Mouse (Mus musculus): ENCODE results near the gene Ppp3r2. TPM values are rescaled to one million over a fixed set of nuclear protein-coding genes. Genes with fewer than 3 reads are reported as not detected.

Ppp3r2 gene
- polyA plus RNA-seq (2015; fragmentation: Nextera tagmentation; extraction: Ambion mirVana): 0.46 and 0.62 TPM in 2 replicates

- H3K4me2 ChIP-seq: no peak within 1 kb of the TSS
- H3K4me1 ChIP-seq (replicated peaks): no peaks in the 10 kb centered on the region
- H3K9ac ChIP-seq: no peak within 1 kb of the TSS
- no peak within 1 kb of the TSS for H3K4me3 ChIP-seq
- WGBS: 94% methylated on average over 13 of the region's 13 CpGs
- H3K27me3 ChIP-seq: no peaks in the 10 kb centered on the region
- no peaks in the 10 kb centered on the region for H3K9me3 ChIP-seq
- H3K36me3 ChIP-seq: no peaks in the 10 kb centered on the region
- ATAC-seq (ENCODE audit: low FRiP score, low read depth): no peak
- no peak within 1 kb of the TSS for H3K27ac ChIP-seq (replicated peaks)
These were observed at the start of gene Ppp3r2 for GRCm38 (mm10) chr4:49681812-49682211. Ppp3r2 (minus strand) TSS chr4:49682024.

- Histone ChIP-seq H3K9ac (no peak overlapping the region), H3K9me3 (no peaks in the 10 kb centered on the region), H3K27ac (replicated peaks) (no peak overlapping the region), H3K4me3 (no peak overlapping the region), H3K27me3 (no peaks in the 10 kb centered on the region), H3K4me1 (replicated peaks) (no peaks in the 10 kb centered on the region), H3K4me2 (no peak overlapping the region), H3K36me3 (no peaks in the 10 kb centered on the region)
- ATAC-seq (ENCODE audit: low FRiP score, low read depth): no peak
- 58% methylated on average over 3 of the region's 3 CpGs for WGBS
These were observed 47.5 kb upstream of the Ppp3r2 start for GRCm38 (mm10) chr4:49729326-49729725.

GRCm38 (mm10) chr4:49723908-49724307, 42.1 kb upstream of the Ppp3r2 start:
- no peak overlapping the region for H3K27ac ChIP-seq (replicated peaks)
- H3K4me3 ChIP-seq: no peak overlapping the region
- H3K36me3 ChIP-seq: no peaks in the 10 kb centered on the region
- no peaks in the 10 kb centered on the region for H3K4me1 ChIP-seq (replicated peaks)
- no peaks in the 10 kb centered on the region for H3K27me3 ChIP-seq
- no peak for ATAC-seq (ENCODE audit: low FRiP score, low read depth)
- H3K9ac ChIP-seq: no peak overlapping the region
- no peak overlapping the region for H3K4me2 ChIP-seq
- no peaks in the 10 kb centered on the region for H3K9me3 ChIP-seq
- WGBS: 91% methylated on average over 2 of the region's 2 CpGs

GRCm38 (mm10) chr4:49691405-49692194, 9.8 kb upstream of the Ppp3r2 start:
- Histone ChIP-seq H3K4me3 (no peak overlapping the region), H3K9me3 (no peaks in the 10 kb centered on the region), H3K9ac (no peak overlapping the region), H3K4me1 (replicated peaks) (peaks cover 8% of the 10 kb centered on the region; the same call in 1 of the 2 replicates), H3K4me2 (no peak overlapping the region), H3K27me3 (no peaks in the 10 kb centered on the region), H3K36me3 (no peaks in the 10 kb centered on the region), H3K27ac (replicated peaks) (no peak overlapping the region)
- no peak for ATAC-seq (ENCODE audit: low FRiP score, low read depth)
- 63% methylated on average over 12 of the region's 12 CpGs for WGBS

- no peaks in the 10 kb centered on the region for H3K36me3 ChIP-seq
- WGBS: 20% methylated on average over 9 of the region's 9 CpGs
- H3K4me3 ChIP-seq: no peak overlapping the region
- no peak overlapping the region for H3K9ac ChIP-seq
- H3K9me3 ChIP-seq: no peaks in the 10 kb centered on the region
- H3K4me2 ChIP-seq: no peak overlapping the region
- H3K27me3 ChIP-seq: no peaks in the 10 kb centered on the region
- no peak overlapping the region for H3K27ac ChIP-seq (replicated peaks)
- ATAC-seq (ENCODE audit: low FRiP score, low read depth): peak; percentile 85
- H3K4me1 ChIP-seq (replicated peaks): peaks cover 8% of the 10 kb centered on the region; the same call in 1 of the 2 replicates
These were observed 6.9 kb upstream of the Ppp3r2 start for GRCm38 (mm10) chr4:49688594-49689288.

- Histone ChIP-seq H3K4me2 (no peak overlapping the region), H3K27ac (replicated peaks) (no peak overlapping the region), H3K36me3 (no peaks in the 10 kb centered on the region), H3K27me3 (no peaks in the 10 kb centered on the region), H3K9ac (no peak overlapping the region), H3K9me3 (no peaks in the 10 kb centered on the region), H3K4me3 (no peak overlapping the region), H3K4me1 (replicated peaks) (no peaks in the 10 kb centered on the region)
- no peak for ATAC-seq (ENCODE audit: low FRiP score, low read depth)
- 92% methylated on average over 11 of the region's 11 CpGs for WGBS
These were observed 1.5 kb downstream of the Ppp3r2 start for GRCm38 (mm10) chr4:49680171-49680875.

GRCm38 (mm10) chr4:49676790-49677189, 5.0 kb downstream of the Ppp3r2 start:
- WGBS: 81% methylated on average over 7 of the region's 7 CpGs
- H3K4me1 ChIP-seq (replicated peaks): no peaks in the 10 kb centered on the region
- no peak overlapping the region for H3K9ac ChIP-seq
- H3K4me2 ChIP-seq: no peak overlapping the region
- no peak for ATAC-seq (ENCODE audit: low FRiP score, low read depth)
- H3K36me3 ChIP-seq: peaks cover 2% of the 10 kb centered on the region; the same call in 1 of the 2 replicates
- H3K27ac ChIP-seq (replicated peaks): no peak overlapping the region
- no peak overlapping the region for H3K4me3 ChIP-seq
- H3K9me3 ChIP-seq: no peaks in the 10 kb centered on the region
- no peaks in the 10 kb centered on the region for H3K27me3 ChIP-seq

GRCm38 (mm10) chr4:49676071-49676470, 5.8 kb downstream of the Ppp3r2 start:
- no peak overlapping the region for H3K9ac ChIP-seq
- ATAC-seq (ENCODE audit: low FRiP score, low read depth): no peak
- H3K27me3 ChIP-seq: no peaks in the 10 kb centered on the region
- H3K27ac ChIP-seq (replicated peaks): no peak overlapping the region
- H3K9me3 ChIP-seq: no peaks in the 10 kb centered on the region
- 92% methylated on average over 6 of the region's 6 CpGs for WGBS
- no peaks in the 10 kb centered on the region for H3K4me1 ChIP-seq (replicated peaks)
- H3K36me3 ChIP-seq: peaks cover 2% of the 10 kb centered on the region; the same call in 1 of the 2 replicates
- H3K4me2 ChIP-seq: no peak overlapping the region
- H3K4me3 ChIP-seq: no peak overlapping the region

GRCm38 (mm10) chr4:49664850-49665249, 17.0 kb downstream of the Ppp3r2 start:
- Histone ChIP-seq H3K4me2 (no peak overlapping the region), H3K9me3 (no peaks in the 10 kb centered on the region), H3K27ac (replicated peaks) (no peak overlapping the region), H3K4me1 (replicated peaks) (no peaks in the 10 kb centered on the region), H3K27me3 (no peaks in the 10 kb centered on the region), H3K4me3 (no peak overlapping the region), H3K36me3 (peaks cover 33% of the 10 kb centered on the region), H3K9ac (no peak overlapping the region)
- WGBS: 83% methylated on average over 5 of the region's 5 CpGs
- no peak for ATAC-seq (ENCODE audit: low FRiP score, low read depth)

- no peak overlapping the region for H3K27ac ChIP-seq (replicated peaks)
- H3K4me1 ChIP-seq (replicated peaks): no peaks in the 10 kb centered on the region
- H3K4me3 ChIP-seq: no peak overlapping the region
- no peaks in the 10 kb centered on the region for H3K27me3 ChIP-seq
- H3K36me3 ChIP-seq: peaks cover 48% of the 10 kb centered on the region
- H3K4me2 ChIP-seq: no peak overlapping the region
- H3K9me3 ChIP-seq: no peaks in the 10 kb centered on the region
- no peak for ATAC-seq (ENCODE audit: low FRiP score, low read depth)
- H3K9ac ChIP-seq: no peak overlapping the region
- WGBS: 91% methylated on average over 4 of the region's 4 CpGs
These were observed 19.6 kb downstream of the Ppp3r2 start for GRCm38 (mm10) chr4:49662231-49662630.

GRCm38 (mm10) chr4:49661664-49662063, 20.2 kb downstream of the Ppp3r2 start:
- H3K4me3 ChIP-seq: no peak overlapping the region
- H3K4me1 ChIP-seq (replicated peaks): no peaks in the 10 kb centered on the region
- H3K36me3 ChIP-seq: peaks cover 52% of the 10 kb centered on the region
- H3K9ac ChIP-seq: no peak overlapping the region
- no peak overlapping the region for H3K27ac ChIP-seq (replicated peaks)
- WGBS: 97% methylated on average over 9 of the region's 9 CpGs
- no peak for ATAC-seq (ENCODE audit: low FRiP score, low read depth)
- H3K9me3 ChIP-seq: no peaks in the 10 kb centered on the region
- no peak overlapping the region for H3K4me2 ChIP-seq
- no peaks in the 10 kb centered on the region for H3K27me3 ChIP-seq

GRCm38 (mm10) chr4:49659421-49659820, 22.4 kb downstream of the Ppp3r2 start:
- Histone ChIP-seq H3K4me2 (no peak overlapping the region), H3K27ac (replicated peaks) (no peak overlapping the region), H3K27me3 (no peaks in the 10 kb centered on the region), H3K9me3 (no peaks in the 10 kb centered on the region), H3K4me1 (replicated peaks) (no peaks in the 10 kb centered on the region), H3K9ac (no peak overlapping the region), H3K36me3 (peaks cover 65% of the 10 kb centered on the region), H3K4me3 (no peak overlapping the region)
- 81% methylated on average over 1 of the region's 1 CpGs for WGBS
- no peak for ATAC-seq (ENCODE audit: low FRiP score, low read depth)

Data from hindbrain, embryonic 15.5 days (tissue).